Mouse (Mus musculus): ENCODE data around the gene Prrc2a. TPM values are rescaled to one million over a fixed set of nuclear protein-coding genes. Genes with fewer than 3 reads are reported as not detected.
"Not testable (repeated sequence)": the region's sequence is repeated elsewhere in the genome, so short reads cannot be mapped to it uniquely, and the experiment has no call there.

Gene Prrc2a
- polyA plus RNA-seq, 1 experiment from 2014 or later, result 151 TPM

- 86% methylated on average over 1 of the region's 1 CpGs for WGBS
- Histone ChIP-seq H3K36me3 (ENCODE audit: control insufficient read depth, insufficient read depth, low read length) (no peaks in the 10 kb centered on the region; the same call in 1 of the 2 replicates), H3K27me3 (ENCODE audit: control insufficient read depth, insufficient read depth, low read depth, low read length) (no peaks in the 10 kb centered on the region), H3K9ac (ENCODE audit: low read length) (peak overlapping the region; percentile 78), H3K4me3 (ENCODE audit: low read length) (no peak overlapping the region; the same call in 1 of the 2 replicates), H3K4me1 (replicated peaks; ENCODE audit: control insufficient read depth, insufficient read depth, low read length) (peaks cover 23% of the 10 kb centered on the region), H3K4me2 (ENCODE audit: low read depth, low read length) (peak overlapping the region; percentile 59; the same call in 1 of the 2 replicates), H3K27ac (ENCODE audit: low read length) (peak overlapping the region; percentile 13; the same call in 1 of the 2 replicates), H3K9me3 (ENCODE audit: control insufficient read depth, low read length) (no peaks in the 10 kb centered on the region)
- ATAC-seq (ENCODE audit: low read depth), result no peak
Measured at GRCm38 (mm10) chr17:35125081-35125480, 39.6 kb downstream of the Prrc2a start.

GRCm38 (mm10) chr17:35124261-35124896 lies 40.3 kb downstream of the Prrc2a start:
- H3K27ac ChIP-seq (ENCODE audit: low read length); H3K9me3 ChIP-seq (ENCODE audit: control insufficient read depth, low read length); H3K4me3 ChIP-seq (ENCODE audit: low read length); H3K36me3 ChIP-seq (ENCODE audit: control insufficient read depth, insufficient read depth, low read length); H3K9ac ChIP-seq (ENCODE audit: low read length); H3K27me3 ChIP-seq (ENCODE audit: control insufficient read depth, insufficient read depth, low read depth, low read length); ATAC-seq (ENCODE audit: low read depth); H3K4me2 ChIP-seq (ENCODE audit: low read depth, low read length): not testable (repeated sequence)
- peaks cover 28% of the 10 kb centered on the region for H3K4me1 ChIP-seq (replicated peaks; ENCODE audit: control insufficient read depth, insufficient read depth, low read length)
- 85% methylated on average over 12 of the region's 12 CpGs for WGBS

- not testable (repeated sequence) for H3K9me3 ChIP-seq (ENCODE audit: control insufficient read depth, low read length); H3K27ac ChIP-seq (ENCODE audit: low read length); H3K9ac ChIP-seq (ENCODE audit: low read length); H3K27me3 ChIP-seq (ENCODE audit: control insufficient read depth, insufficient read depth, low read depth, low read length); H3K36me3 ChIP-seq (ENCODE audit: control insufficient read depth, insufficient read depth, low read length); ATAC-seq (ENCODE audit: low read depth); H3K4me2 ChIP-seq (ENCODE audit: low read depth, low read length); H3K4me3 ChIP-seq (ENCODE audit: low read length)
- WGBS, result 86% methylated on average over 9 of the region's 9 CpGs
- peaks cover 28% of the 10 kb centered on the region for H3K4me1 ChIP-seq (replicated peaks; ENCODE audit: control insufficient read depth, insufficient read depth, low read length)
Measured at GRCm38 (mm10) chr17:35123287-35123686, 41.4 kb downstream of the Prrc2a start.

- Histone ChIP-seq H3K4me2 (ENCODE audit: low read depth, low read length) (peak within 1 kb of the TSS; percentile 96), H3K9me3 (ENCODE audit: control insufficient read depth, low read length) (no peaks in the 10 kb centered on the region), H3K4me1 (replicated peaks; ENCODE audit: control insufficient read depth, insufficient read depth, low read length) (peaks cover 21% of the 10 kb centered on the region), H3K9ac (ENCODE audit: low read length) (peak within 1 kb of the TSS; percentile 92), H3K27ac (ENCODE audit: low read length) (peak within 1 kb of the TSS; percentile 89), H3K4me3 (ENCODE audit: low read length) (peak within 1 kb of the TSS; percentile 85), H3K36me3 (ENCODE audit: control insufficient read depth, insufficient read depth, low read length) (peaks cover 18% of the 10 kb centered on the region), H3K27me3 (ENCODE audit: control insufficient read depth, insufficient read depth, low read depth, low read length) (no peaks in the 10 kb centered on the region)
- no peak; the same call in 1 of the 2 replicates for ATAC-seq (ENCODE audit: low read depth)
- under 1% methylated on average over 19 of the region's 19 CpGs for WGBS
Measured at GRCm38 (mm10) chr17:35121871-35122303, 42.8 kb downstream of the Prrc2a start, which contains the start of gene Csnk2b. Gene Csnk2b, minus strand, starts transcription at chr17:35122053.

GRCm38 (mm10) chr17:35121143-35121799 lies 43.4 kb downstream of the Prrc2a start, which contains the start of gene Gpank1:
Gene Gpank1, plus strand, starts transcription at chr17:35121455.
- ATAC-seq (ENCODE audit: low read depth), result peak; percentile 96
- no peaks in the 10 kb centered on the region for H3K9me3 ChIP-seq (ENCODE audit: control insufficient read depth, low read length)
- peaks cover 18% of the 10 kb centered on the region for H3K4me1 ChIP-seq (replicated peaks; ENCODE audit: control insufficient read depth, insufficient read depth, low read length)
- H3K36me3 ChIP-seq (ENCODE audit: control insufficient read depth, insufficient read depth, low read length), result peaks cover 21% of the 10 kb centered on the region
- H3K27me3 ChIP-seq (ENCODE audit: control insufficient read depth, insufficient read depth, low read depth, low read length), result no peaks in the 10 kb centered on the region
- peak within 1 kb of the TSS; percentile 92 for H3K9ac ChIP-seq (ENCODE audit: low read length)
- H3K27ac ChIP-seq (ENCODE audit: low read length), result peak within 1 kb of the TSS; percentile 89
- WGBS, result 0% methylated on average over 50 of the region's 50 CpGs
- peak within 1 kb of the TSS; percentile 85 for H3K4me3 ChIP-seq (ENCODE audit: low read length)
- H3K4me2 ChIP-seq (ENCODE audit: low read depth, low read length), result peak within 1 kb of the TSS; percentile 96

- peak overlapping the region; percentile 91 for H3K4me2 ChIP-seq (ENCODE audit: low read depth, low read length)
- WGBS, result under 1% methylated on average over 33 of the region's 33 CpGs
- H3K9ac ChIP-seq (ENCODE audit: low read length), result peak overlapping the region; percentile 92
- H3K9me3 ChIP-seq (ENCODE audit: control insufficient read depth, low read length), result no peaks in the 10 kb centered on the region
- H3K4me3 ChIP-seq (ENCODE audit: low read length), result peak overlapping the region; percentile 85
- ATAC-seq (ENCODE audit: low read depth), result peak; percentile 2; the same call in 1 of the 2 replicates
- H3K4me1 ChIP-seq (replicated peaks; ENCODE audit: control insufficient read depth, insufficient read depth, low read length), result peaks cover 18% of the 10 kb centered on the region
- H3K36me3 ChIP-seq (ENCODE audit: control insufficient read depth, insufficient read depth, low read length), result peaks cover 24% of the 10 kb centered on the region
- no peaks in the 10 kb centered on the region for H3K27me3 ChIP-seq (ENCODE audit: control insufficient read depth, insufficient read depth, low read depth, low read length)
- H3K27ac ChIP-seq (ENCODE audit: low read length), result peak overlapping the region; percentile 66
Measured at GRCm38 (mm10) chr17:35120745-35121142, 44.0 kb downstream of the Prrc2a start.

GRCm38 (mm10) chr17:35115046-35116019 lies 49.4 kb downstream of the Prrc2a start, which contains the start of gene Ly6g5b:
Gene Ly6g5b, minus strand, starts transcription at chr17:35115428.
- Histone ChIP-seq H3K36me3 (ENCODE audit: control insufficient read depth, insufficient read depth, low read length) (peaks cover 32% of the 10 kb centered on the region), H3K27ac (ENCODE audit: low read length) (no peak within 1 kb of the TSS)
- ATAC-seq (ENCODE audit: low read depth), result no peak

GRCm38 (mm10) chr17:35111774-35112173 lies 52.9 kb downstream of the Prrc2a start:
- WGBS, result 56% methylated on average over 9 of the region's 9 CpGs
- peaks cover 13% of the 10 kb centered on the region for H3K36me3 ChIP-seq (ENCODE audit: control insufficient read depth, insufficient read depth, low read length)
- H3K9me3 ChIP-seq (ENCODE audit: control insufficient read depth, low read length), result no peaks in the 10 kb centered on the region
- H3K4me2 ChIP-seq (ENCODE audit: low read depth, low read length), result no peak overlapping the region
- no peak overlapping the region for H3K9ac ChIP-seq (ENCODE audit: low read length)
- 0 out of 2 replicates have a peak, but pooled peaks have one; percentile 27 for ATAC-seq (ENCODE audit: low read depth)
- no peak overlapping the region; the same call in 1 of the 2 replicates for H3K27ac ChIP-seq (ENCODE audit: low read length)
- no peaks in the 10 kb centered on the region for H3K4me1 ChIP-seq (replicated peaks; ENCODE audit: control insufficient read depth, insufficient read depth, low read length)
- no peak overlapping the region for H3K4me3 ChIP-seq (ENCODE audit: low read length)
- no peaks in the 10 kb centered on the region for H3K27me3 ChIP-seq (ENCODE audit: control insufficient read depth, insufficient read depth, low read depth, low read length)

More at GRCm38 (mm10) chr17:35115046-35116019, 49.4 kb downstream of the Prrc2a start, which contains the start of gene Ly6g5b:
- Histone ChIP-seq H3K4me1 (replicated peaks; ENCODE audit: control insufficient read depth, insufficient read depth, low read length) (peaks cover 8% of the 10 kb centered on the region), H3K4me3 (ENCODE audit: low read length) (no peak within 1 kb of the TSS), H3K9ac (ENCODE audit: low read length) (no peak within 1 kb of the TSS), H3K9me3 (ENCODE audit: control insufficient read depth, low read length) (no peaks in the 10 kb centered on the region), H3K4me2 (ENCODE audit: low read depth, low read length) (no peak within 1 kb of the TSS), H3K27me3 (ENCODE audit: control insufficient read depth, insufficient read depth, low read depth, low read length) (no peaks in the 10 kb centered on the region)
- WGBS, result 81% methylated on average over 8 of the region's 8 CpGs

Measured in lung, embryonic 16.5 days (tissue).